Mouse (Mus musculus) layer of hippocampus, adult 11-12 months (tissue): ENCODE results near the gene Hapln2.
A peak's percentile ranks its signal among the peaks of the same experiment; 100 is the strongest.

Experiments
- DNase-seq: peaks from one replicate; pipeline ENCODE4 v3.0.0; 2022; ENCODE audit warnings: low spot score

The Hapln2 gene

DNA sequence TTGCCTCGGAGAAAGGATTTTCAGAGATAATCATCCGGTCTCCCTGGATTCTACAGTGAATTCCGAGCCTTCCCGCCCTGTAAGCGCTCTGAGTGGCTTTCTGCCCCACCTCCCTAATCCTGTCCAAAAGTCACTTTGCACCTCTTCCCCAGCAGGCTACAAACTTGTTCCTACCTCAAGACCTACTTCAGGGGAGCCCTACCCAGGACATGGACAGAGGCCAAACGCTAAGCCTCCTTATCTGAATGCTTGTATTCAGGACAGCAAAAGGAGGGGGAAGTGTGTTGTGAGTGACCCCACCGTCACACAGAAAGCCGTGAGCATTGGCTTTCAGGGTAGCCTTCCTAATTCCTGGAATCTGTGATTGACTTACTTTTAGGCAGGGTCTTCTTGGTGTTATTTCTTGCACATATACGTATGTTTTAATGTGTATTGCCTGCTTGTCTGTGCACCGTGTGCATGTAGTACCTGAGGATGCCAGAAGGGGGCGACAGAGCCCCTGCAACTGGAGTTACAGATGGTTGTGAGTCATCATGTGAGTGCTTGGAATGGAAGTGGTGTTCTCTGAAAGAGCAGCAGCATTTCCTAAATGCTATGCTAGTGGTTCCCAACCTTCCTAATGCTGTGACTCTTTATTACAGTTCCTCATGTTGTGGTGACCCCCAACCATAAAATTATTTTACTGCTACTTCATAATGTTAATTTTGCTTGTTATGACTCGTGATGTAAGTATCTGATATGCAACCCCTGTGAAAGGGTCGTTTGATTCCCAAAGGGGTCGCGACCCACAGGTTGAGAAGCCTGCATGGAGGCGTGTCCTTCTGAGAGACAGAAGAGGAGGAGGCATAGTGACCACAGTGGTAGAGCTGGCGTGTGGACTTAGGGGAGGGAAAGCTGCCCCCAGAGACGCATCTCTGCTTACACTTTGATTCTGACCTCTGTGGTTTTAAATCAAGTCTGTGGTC lies 21.3 kb downstream of the Hapln2 start:
- no peak for DNase-seq

GRCm38 (mm10) chr3:88002291-88002976 lies 24.9 kb downstream of the Hapln2 start:
- no peak for DNase-seq

- no peak for DNase-seq
These were observed 26.4 kb downstream of the Hapln2 start for GRCm38 (mm10) chr3:88000816-88001595.

DNA sequence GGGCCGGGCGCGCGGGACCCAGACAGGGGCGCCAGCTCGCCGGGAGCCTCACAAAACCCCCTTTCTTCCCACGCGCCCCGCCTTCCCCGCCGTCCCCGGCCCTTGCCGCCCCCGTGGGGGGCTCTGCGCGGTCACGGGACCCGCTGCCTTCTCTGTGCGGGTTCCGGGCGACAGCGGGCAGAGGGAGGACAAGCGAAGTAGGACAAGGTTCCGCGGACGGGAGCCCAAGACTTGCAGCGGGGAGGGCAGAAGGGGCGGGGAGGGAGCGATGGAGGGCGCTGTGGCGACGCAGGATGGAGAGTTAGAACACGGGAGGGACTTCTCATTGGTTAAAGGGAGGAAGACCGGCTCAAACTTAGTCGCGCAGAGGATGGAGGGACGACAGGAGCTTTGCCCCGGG lies 27.2 kb downstream of the Hapln2 start, which contains the start of gene Bcan:
TSS of gene Bcan (minus strand) at position 50 of the 400 bp plus-strand sequence.
- DNase-seq, result no peak

DNA sequence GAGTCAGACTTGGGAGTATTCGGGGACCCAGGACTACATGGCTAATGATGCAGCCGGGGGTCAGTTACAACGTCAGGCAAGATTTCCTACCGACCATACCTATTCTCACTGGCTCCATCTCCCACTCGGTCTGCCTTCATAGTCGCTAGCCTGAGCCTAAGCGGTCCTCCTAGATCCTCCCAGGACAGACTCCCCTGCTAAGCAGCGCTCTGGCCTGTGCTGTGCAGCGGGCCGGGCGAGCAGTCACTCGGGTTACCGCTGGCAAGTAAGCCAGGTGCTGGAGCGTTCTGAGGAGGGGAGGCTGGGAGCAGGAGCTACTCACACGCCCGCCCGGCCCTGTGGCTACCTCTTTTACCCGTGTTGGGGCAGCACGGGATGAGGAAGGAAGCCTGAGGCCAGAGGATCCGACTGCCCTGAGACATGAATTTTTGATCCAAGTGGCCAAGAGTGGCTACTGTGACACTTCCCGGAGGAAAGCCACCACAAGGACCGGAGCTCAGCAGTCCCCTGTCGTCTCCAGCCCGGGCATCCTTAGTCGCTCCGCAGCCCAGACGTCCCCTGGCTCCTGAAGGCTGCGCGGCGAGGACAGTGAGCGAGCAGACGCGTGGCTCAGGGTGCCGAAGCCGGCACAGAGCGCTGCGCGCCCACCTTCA lies 28.0 kb downstream of the Hapln2 start:
- DNase-seq, result no peak

DNA sequence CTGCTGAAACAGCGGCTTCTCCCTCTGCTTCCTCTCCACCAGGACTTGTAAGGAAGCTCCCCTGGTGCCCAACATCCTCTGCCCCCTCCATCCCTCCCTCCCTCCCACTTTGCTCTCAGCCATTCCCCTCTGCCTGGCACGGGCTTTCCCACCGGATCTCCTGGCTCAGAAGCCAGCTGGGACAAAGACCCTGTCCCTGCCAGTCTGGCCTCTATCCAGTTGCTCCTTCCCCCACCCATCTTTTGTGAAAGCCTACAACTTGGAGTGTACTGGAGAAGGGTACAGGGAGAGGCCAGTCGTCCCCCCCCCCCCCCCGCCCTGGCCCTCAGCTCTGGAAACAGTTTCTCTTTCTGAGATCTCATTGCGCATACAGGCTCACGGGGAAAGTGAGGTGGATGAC lies 28.6 kb downstream of the Hapln2 start:
- DNase-seq, result no peak

- DNase-seq, result no peak
These were observed 30.3 kb downstream of the Hapln2 start for GRCm38 (mm10) chr3:87996971-87997614.

- DNase-seq, result no peak
These were observed 31.0 kb downstream of the Hapln2 start for GRCm38 (mm10) chr3:87996401-87996800.

- DNase-seq, result no peak
These were observed 32.1 kb downstream of the Hapln2 start for GRCm38 (mm10) chr3:87995331-87995730.

DNA sequence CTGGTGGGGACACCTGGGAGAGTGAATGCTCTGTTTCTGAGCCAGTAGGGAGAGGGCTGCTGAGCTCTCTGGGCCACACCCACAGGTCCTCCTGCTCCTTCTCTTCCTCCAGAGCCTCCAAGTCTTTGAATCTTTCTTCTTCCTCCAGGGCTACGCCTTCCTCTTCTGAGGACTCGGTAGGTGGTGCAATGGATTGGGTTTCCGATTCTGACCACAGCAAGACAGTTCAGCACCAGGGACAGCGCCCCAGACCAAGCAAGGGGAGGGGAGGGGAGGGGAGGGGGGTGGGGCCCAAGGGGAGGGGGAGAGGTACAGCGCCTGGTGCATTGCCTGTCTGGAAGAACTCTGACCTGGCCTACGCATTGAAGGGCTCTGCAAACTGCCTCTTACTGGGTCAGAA lies 33.9 kb downstream of the Hapln2 start:
- no peak for DNase-seq

DNA sequence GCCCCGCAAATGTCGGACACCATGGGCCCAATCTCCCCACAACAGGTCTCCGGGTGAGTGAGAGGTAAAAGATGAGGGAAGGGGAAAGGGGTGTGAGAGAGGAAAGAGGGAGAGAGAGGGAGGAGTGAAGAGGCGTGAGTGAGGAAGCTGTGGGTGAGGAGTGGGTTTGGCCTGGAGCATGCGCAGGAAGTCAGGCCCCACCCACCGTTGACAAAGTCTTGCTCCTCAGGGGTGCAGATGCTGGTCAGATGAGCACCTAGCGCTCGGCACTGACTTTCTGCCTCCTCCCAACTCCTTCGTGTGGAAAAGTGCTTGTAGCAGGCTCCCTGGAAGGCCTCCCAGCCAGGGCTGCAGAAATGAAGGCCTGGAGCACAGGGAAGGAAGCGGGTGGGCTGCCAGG lies 37.4 kb downstream of the Hapln2 start:
- DNase-seq, result no peak

DNA sequence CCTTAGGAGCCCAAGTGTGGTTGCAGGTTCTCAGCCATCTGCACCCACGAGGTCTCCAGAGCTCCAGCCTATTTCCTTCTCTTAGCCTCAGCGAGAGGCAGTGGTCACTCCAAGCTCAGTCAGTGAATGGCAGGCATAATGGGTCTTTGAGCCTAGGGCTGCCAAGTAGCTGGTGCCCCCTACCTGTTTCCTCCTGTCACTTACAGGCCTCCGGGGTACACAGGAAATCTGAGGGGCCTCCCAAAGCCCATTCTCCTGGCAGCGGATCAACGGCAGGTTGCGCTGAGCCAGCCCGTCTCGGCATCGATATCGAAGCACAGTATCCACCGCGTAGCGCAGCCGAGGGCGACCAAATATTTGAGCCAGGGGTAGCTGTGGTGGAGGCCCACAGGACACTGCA lies 39.3 kb downstream of the Hapln2 start:
- DNase-seq, result no peak

- DNase-seq, result no peak
These were observed 39.8 kb downstream of the Hapln2 start for GRCm38 (mm10) chr3:87987633-87988032.

GRCm38 (mm10) chr3:87986868-87987267 lies 40.5 kb downstream of the Hapln2 start:
- peak; percentile 96 for DNase-seq

- DNase-seq, result no peak
These were observed 41.7 kb downstream of the Hapln2 start for GRCm38 (mm10) chr3:87985505-87986320.

DNA sequence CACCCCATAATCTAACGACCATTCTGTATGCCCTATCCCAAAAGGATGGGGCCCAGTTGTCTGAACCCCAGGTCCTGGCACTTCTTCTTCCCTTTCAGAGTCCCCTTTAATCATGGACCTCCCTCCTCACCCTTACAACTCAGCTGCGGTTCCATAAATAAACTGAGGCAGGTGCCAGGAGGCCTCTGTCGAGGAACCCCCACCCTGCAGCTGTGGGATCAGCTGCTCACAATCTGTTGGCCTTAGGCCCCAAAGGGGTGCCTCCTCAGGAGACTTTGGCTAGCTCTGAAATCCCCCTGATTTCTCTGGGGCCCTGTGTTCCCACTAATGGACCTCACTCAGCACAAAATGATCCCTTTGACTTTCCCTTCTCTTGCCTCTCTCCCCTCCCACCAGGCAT lies 43.3 kb downstream of the Hapln2 start:
- no peak for DNase-seq

DNA sequence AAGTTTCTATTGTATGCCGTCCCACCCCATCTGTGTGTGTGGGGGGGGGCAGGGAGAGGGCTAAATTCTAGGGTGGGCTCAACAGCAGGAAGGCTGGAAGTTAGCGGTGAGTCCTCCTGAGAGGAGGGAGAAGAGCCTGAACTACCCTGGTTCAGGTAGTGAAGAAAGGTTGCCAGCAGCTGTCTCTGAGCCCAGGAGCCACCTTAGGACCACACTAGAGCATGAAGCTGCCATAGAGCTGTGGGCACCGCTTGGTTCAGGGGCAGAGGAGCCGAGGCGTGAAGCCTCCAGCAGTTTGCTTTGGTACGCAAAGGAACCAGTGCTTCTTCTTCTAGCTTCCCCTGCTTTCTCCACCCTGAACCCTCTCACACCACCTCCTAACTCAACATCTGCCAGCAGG lies 43.8 kb downstream of the Hapln2 start:
- DNase-seq, result no peak

GRCm38 (mm10) chr3:87982836-87983601 lies 44.4 kb downstream of the Hapln2 start:
- DNase-seq, result no peak
